Mouse (Mus musculus) stomach, embryonic 16.5 days (tissue): ENCODE results near the gene Igsf9. TPM values are rescaled to one million over a fixed set of nuclear protein-coding genes. Genes with fewer than 3 reads are reported as not detected.

ENCODE experiments used
- ATAC-seq: fragments of 200-750 bp; cut with Nextera tagmentation; 2 replicates; pipeline ENCODE4 v1.8.0; 2017; ENCODE audit warnings: moderate number of reproducible peaks, moderate TSS enrichment; ENCODE audit not compliant: insufficient read depth, low FRiP score
- H3K27ac ChIP-seq: fragments of 300-500 bp; sonication (generic); 2 replicates; pipeline ENCODE4 v1.5.1; 2014; ENCODE audit warnings: low read length
- H3K27me3 ChIP-seq: fragments of 300-500 bp; sonication (generic); 2 replicates; pipeline ENCODE4 v1.6.1; 2014; ENCODE audit warnings: low read length, control low read depth, mixed read lengths; ENCODE audit not compliant: control insufficient read depth, insufficient read depth
- H3K36me3 ChIP-seq: fragments of 300-500 bp; sonication (generic); 2 replicates; pipeline ENCODE4 v1.6.1; 2014; ENCODE audit warnings: low read length; ENCODE audit not compliant: control insufficient read depth, insufficient read depth
- H3K4me1 ChIP-seq: fragments of 300-500 bp; sonication (generic); 2 replicates; pipeline ENCODE4 v1.6.1; 2014; ENCODE audit warnings: low read length, control low read depth, mixed read lengths; ENCODE audit not compliant: control insufficient read depth, insufficient read depth
- H3K4me2 ChIP-seq: fragments of 300-500 bp; sonication (generic); 2 replicates; pipeline ENCODE4 v1.6.1; 2014; ENCODE audit warnings: low read depth, low read length, mixed read lengths
- H3K4me3 ChIP-seq: fragments of 300-500 bp; sonication (generic); replicated peaks from 2 replicates; pipeline ENCODE4 v1.5.1; 2014; ENCODE audit warnings: mild to moderate bottlenecking, low read length
- H3K9ac ChIP-seq: fragments of 300-500 bp; sonication (generic); 2 replicates; pipeline ENCODE4 v1.6.1; 2014; ENCODE audit warnings: low read length
- H3K9me3 ChIP-seq: fragments of 300-500 bp; sonication (generic); replicated peaks from 2 replicates; pipeline ENCODE4 v1.6.1; 2016; ENCODE audit warnings: low read length, control low read depth; ENCODE audit not compliant: control insufficient read depth
- WGBS: fragments of 180-500 bp; shearing (Covaris S2); extraction: QIAGEN DNeasy Blood & Tissue Kit; methylation state at CpG from one replicate; pipeline ENCODE4 v1.1.7; 2014; 5-methylcytosine and 5-hydroxymethylcytosine counted together
- polyA plus RNA-seq: library from polyadenylated mRNA; unstranded; fragments of >200 nt; fragmentation: Nextera tagmentation; extraction: Ambion mirVana; gene quantifications from 2 replicates; pipeline ENCODE4 v1.2.1, GENCODE M21; 2015

Gene Igsf9
- polyA plus RNA-seq, 1 experiment from 2014 or later: 51.6 TPM

DNA sequence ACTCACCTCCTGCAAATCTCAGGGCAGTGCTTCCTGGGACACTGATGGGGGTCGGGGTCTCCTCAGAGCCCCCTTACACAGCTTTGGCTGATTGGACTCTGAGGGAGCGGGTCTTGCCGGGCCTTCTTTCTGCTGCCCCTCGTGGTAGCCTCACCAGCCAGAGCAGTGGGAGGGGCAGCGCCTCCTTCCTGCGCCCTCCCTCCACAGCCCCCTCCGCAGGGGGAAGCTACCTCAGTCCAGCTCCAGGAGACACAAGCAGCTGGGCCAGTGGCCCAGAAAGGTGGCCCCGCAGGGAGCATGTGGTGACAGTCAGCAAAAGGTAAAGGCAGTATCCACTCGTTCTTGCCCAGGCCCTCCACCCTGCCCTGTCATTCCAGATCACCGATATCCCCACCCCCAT lies 15.8 kb downstream of the Igsf9 start:
- Histone ChIP-seq H3K27me3 (no peaks in the 10 kb centered on the region), H3K36me3 (no peaks in the 10 kb centered on the region), H3K27ac (no peak overlapping the region), H3K9me3 (no peaks in the 10 kb centered on the region), H3K4me2 (no peak overlapping the region), H3K4me1 (peaks cover 13% of the 10 kb centered on the region), H3K4me3 (no peak overlapping the region), H3K9ac (no peak overlapping the region)
- ATAC-seq: no peak
- WGBS: 74% methylated on average over 10 of the region's 10 CpGs

DNA sequence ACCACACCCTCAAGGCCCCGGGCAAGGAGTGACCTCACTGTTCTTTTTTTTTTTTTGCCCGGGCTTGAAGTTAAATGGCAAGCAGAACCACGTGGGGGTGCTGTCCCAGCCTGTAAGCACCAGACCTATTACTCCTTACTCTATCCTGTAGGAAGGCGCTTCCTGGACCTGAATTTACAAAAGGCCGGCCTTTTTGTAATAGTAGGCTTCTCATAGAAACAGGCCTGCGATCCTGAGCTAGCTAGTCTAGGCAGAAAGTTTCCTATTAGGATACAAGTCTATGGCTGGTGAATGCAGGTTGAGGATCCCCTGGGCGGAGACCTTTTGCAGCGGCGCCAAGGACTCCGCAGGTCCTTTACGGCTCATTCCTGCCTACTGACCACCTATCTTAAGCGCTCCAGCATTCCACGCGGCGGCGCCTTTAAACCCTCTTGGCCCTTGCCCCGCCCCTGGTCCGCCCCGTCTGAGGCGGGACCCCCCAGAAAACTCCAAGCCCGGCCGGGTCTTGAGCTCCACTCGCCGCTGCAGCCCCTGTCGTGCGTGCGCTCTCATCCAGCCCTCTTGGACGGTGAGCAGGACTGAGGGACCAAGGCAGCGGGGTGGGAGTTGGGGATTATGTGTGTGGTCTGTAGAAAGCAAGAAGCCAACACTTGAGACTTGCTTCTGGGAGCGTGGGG lies 18.3 kb downstream of the Igsf9 start, which contains the start of gene Tagln2:
TSS of gene Tagln2 (plus strand) at position 283 of the 677 bp plus-strand sequence.
- no peaks in the 10 kb centered on the region for H3K9me3 ChIP-seq
- H3K4me3 ChIP-seq: peak within 1 kb of the TSS; percentile 67
- peak within 1 kb of the TSS; percentile 58 for H3K4me2 ChIP-seq
- WGBS: 3% methylated on average over 30 of the region's 30 CpGs
- H3K27me3 ChIP-seq: no peaks in the 10 kb centered on the region
- peak within 1 kb of the TSS; percentile 89 for H3K27ac ChIP-seq
- no peaks in the 10 kb centered on the region for H3K36me3 ChIP-seq
- peak; percentile 75 for ATAC-seq
- peaks cover 33% of the 10 kb centered on the region for H3K4me1 ChIP-seq
- H3K9ac ChIP-seq: peak within 1 kb of the TSS; percentile 86

DNA sequence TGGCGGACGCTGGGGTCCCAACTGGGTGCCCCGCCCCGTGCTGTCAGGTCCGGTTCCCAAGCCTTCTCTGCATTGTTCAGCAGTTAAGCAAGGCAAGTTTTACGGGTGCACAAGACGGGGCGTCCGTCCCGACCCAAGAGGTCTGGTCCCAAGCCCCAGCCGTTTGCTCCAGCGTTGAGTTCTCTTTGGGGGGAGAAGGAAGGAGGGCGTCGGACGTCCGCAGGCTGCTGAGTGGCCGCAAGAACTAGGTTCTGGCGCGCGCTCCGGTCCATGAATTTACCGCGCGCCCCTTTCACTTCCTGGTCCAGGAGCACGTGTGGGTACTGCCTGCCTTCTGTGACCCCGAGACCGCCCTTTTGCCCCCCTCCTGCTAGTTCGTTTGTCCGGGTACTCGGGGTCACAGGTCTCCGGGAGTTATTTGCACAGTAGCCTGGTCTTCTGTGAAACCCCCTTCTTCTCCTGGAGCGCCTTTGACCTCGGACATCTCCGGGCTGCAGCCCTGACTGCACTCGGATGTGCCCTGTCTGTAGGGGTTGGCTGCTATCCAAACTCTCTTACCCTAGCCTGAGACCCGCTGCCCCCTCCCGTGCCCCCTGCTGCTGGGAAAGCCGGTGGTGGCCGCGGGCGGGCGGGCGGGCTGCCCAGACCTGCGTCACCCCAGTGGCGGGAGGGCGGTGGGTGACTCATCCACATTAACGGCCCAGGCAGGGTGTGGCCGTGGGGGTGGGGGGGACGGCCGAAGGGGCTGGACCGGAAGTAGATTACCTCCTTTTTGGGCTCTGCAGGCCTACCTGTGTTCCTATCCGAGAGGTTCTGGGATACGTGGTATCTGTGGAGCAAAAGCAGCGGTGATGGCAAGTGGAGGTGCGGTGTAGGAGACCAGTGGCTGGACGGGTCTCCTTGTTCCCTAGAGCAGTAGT lies 19.1 kb downstream of the Igsf9 start:
- peaks cover 33% of the 10 kb centered on the region for H3K4me1 ChIP-seq
- H3K4me3 ChIP-seq: peak overlapping the region; percentile 67
- peak overlapping the region; percentile 58 for H3K4me2 ChIP-seq
- 2% methylated on average over 56 of the region's 56 CpGs for WGBS
- peak; percentile 66 for ATAC-seq
- H3K9ac ChIP-seq: peak overlapping the region; percentile 86
- peak overlapping the region; percentile 89 for H3K27ac ChIP-seq
- H3K36me3 ChIP-seq: peaks cover 2% of the 10 kb centered on the region
- no peaks in the 10 kb centered on the region for H3K9me3 ChIP-seq
- H3K27me3 ChIP-seq: no peaks in the 10 kb centered on the region

DNA sequence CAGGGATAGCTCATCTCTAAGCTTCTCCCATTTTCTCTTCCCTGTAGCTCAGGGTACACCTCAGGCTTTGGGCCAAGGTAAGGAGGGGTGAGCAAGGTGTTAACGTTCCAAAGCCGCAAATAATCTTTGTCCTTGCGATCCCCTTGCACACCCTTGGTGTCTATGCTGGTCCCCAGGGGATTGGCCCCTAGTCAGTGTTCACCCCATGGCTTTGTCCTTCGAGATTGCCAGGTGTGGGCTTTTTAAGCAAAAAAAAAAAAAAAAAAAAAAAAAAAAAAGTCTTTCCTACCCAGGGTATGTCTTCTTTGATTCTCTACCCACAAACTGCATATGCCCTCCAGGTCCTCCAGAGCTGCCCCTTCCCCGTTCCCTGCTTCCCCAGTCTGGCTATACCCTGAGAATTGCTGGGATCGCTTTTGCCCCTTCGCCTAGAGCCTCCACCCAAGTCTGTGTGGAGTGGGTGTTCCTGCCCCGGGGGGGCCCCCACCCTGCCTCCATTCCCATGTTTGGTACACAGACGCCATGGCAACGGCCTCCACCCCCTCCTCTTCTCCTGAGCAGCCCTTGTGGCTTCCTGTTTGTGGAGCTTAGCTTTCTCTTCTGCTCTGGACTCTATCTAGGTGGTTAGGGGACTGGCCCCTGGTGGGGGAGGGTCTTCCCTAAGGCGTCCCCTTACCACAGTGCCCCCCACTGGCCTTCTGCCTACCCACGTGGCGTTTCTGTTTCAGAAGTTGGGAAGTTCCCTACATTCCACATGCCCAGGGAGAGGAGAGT lies 20.0 kb downstream of the Igsf9 start:
- Histone ChIP-seq H3K9me3 (no peaks in the 10 kb centered on the region), H3K27ac (peak overlapping the region; percentile 89), H3K36me3 (peaks cover 7% of the 10 kb centered on the region), H3K4me1 (peaks cover 33% of the 10 kb centered on the region), H3K27me3 (no peaks in the 10 kb centered on the region), H3K9ac (peak overlapping the region; percentile 86), H3K4me2 (peak overlapping the region; percentile 58), H3K4me3 (peak overlapping the region; percentile 67)
- ATAC-seq: peak; percentile 26; the same call in 1 of the 2 replicates
- 29% methylated on average over 13 of the region's 13 CpGs for WGBS

DNA sequence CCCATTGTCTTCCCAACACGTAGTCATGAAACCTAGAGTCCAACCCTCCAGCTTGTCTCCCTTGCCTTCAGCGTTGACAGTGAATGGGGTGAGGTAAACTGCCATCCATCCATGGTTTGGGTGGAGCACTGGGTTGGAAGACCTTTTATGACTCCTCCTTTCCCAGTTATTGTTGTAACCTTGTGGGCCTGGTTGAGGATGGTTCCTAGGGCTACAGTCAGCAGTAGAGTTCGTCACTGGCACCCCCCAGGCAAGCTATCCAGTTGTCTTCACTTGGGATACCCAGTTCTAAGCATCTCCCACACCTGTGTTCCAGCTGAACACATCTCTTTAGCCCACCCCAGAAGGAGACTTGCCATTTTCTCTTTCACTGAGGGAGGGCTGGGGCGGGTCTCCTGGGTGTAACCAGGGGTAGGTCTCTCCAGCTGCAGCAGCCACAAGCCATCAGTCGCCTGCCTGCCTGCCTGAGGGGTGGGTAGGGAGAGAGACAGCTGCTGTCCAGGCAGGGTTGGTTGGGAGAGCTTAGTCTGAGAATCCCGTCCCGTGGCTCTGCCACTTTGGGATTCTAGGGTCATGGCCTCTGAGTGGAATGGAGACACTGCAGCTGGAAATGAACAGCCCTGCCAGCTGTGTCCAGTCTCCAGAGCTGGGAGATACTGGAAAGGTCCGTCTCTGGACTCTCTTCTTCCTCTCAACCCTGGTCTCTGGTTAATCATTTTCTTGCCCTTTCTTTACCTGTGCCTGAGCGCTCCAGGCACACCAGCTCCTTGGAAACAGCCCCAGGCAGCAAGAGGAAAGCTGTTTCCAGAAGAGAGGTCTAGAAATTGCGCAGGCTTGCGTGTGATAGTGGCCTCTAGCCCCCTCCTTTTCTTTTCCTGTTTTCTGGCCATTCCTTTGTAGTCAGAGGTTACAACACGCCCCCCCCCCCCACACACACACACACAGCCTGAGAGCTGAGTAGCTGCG lies 20.8 kb downstream of the Igsf9 start:
- Histone ChIP-seq H3K9ac (peak overlapping the region; percentile 86), H3K4me3 (peak overlapping the region; percentile 67), H3K4me2 (peak overlapping the region; percentile 58), H3K27me3 (no peaks in the 10 kb centered on the region), H3K9me3 (no peaks in the 10 kb centered on the region), H3K27ac (peak overlapping the region; percentile 89), H3K36me3 (peaks cover 7% of the 10 kb centered on the region), H3K4me1 (peaks cover 38% of the 10 kb centered on the region)
- 18% methylated on average over 12 of the region's 13 CpGs for WGBS
- ATAC-seq: no peak

DNA sequence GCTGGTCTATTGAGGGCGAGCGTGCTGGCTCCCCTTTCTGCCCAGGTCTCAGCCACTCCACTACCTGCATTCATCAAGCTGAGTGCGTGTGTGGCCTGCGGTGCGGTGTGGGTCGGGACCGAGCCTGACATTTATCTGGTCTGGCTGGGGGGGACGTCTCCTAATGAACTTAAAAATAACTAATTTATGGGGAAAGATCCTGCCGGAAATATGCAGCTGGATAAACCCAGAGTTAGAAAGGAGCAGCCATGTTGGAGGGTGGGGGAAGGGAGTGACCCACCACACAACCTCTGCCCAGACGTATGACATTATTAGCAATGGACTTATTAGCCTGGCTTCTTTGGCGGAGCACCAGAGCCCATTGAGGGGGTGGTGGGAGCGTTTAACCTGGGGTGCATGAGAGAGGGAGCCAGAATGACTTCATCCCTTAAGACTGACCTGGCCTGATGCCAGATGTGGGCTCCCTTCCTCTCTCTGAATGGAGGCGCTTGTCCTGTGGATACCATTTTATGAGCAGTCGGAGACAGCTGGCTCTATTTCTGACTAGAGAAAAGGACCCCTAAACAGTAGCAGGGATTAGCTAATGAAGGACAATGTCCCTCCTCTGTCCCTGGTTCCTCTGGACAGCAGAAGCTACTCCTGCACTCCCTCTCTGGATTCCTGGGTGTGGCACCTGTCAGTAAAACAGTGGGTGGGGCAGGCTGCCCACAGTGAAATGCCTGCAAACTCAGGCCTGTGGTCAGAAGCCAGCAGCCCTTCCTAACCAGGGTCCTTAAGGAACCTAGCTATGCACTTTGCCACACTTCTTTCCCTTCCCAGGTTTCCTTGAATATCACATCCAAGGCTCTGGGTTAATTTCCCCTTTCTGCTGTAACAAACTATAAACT lies 21.8 kb downstream of the Igsf9 start:
- 0 out of 2 replicates have a peak, but pooled peaks have one; percentile 1 for ATAC-seq
- H3K9ac ChIP-seq: peak overlapping the region; percentile 86
- no peaks in the 10 kb centered on the region for H3K9me3 ChIP-seq
- H3K27ac ChIP-seq: peak overlapping the region; percentile 89
- no peaks in the 10 kb centered on the region for H3K27me3 ChIP-seq
- H3K4me3 ChIP-seq: peak overlapping the region; percentile 67
- H3K4me2 ChIP-seq: peak overlapping the region; percentile 58
- peaks cover 14% of the 10 kb centered on the region for H3K36me3 ChIP-seq
- WGBS: 12% methylated on average over 14 of the region's 14 CpGs
- H3K4me1 ChIP-seq: peaks cover 38% of the 10 kb centered on the region

DNA sequence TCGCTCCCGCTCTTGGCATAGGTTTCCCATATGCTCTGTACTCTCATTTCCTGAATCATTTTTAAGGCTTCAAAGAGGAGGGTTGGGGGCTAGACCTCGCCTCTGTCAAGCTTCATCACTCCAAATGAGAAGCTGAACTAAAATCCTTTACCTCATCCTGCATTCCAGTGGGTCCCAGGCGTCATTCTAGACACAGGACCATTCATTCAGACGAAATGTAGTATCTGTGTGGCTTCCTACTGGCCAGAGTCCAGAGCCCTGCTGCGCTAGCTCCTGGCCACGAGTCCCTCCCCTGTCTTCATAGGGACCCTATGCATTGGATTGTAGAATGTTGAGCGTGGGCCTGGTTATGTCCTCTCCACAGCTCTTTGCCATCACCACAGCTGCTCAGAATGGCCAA lies 23.2 kb downstream of the Igsf9 start:
- no peak overlapping the region for H3K27ac ChIP-seq

More for the DNA sequence above, 23.2 kb downstream of the Igsf9 start:
- Histone ChIP-seq H3K9me3 (no peaks in the 10 kb centered on the region), H3K27me3 (no peaks in the 10 kb centered on the region), H3K4me3 (no peak overlapping the region), H3K4me2 (0 out of 2 replicates have a peak overlapping the region, but pooled peaks have one; percentile 58), H3K4me1 (peaks cover 40% of the 10 kb centered on the region), H3K36me3 (peaks cover 14% of the 10 kb centered on the region), H3K9ac (no peak overlapping the region)
- no peak for ATAC-seq
- WGBS: 75% methylated on average over 8 of the region's 8 CpGs
